Comparison of ENCODE assay signal across 10 mouse cellular contexts in genomic region chr13:107218351-107218750, GRCm38 (mm10).
DNase-seq lines count a peak whose midpoint lies in the region; ATAC-seq lines count a peak whose summit lies in the region.
"Had no signal": no experiment of that assay in that cellular context is flagged by ENCODE, and none has a peak within 500 bp of the region (broad histone marks: within the 10 kb centered on the region; RNA-seq: fewer than 3 reads in every experiment).

No protein-coding gene starts in this region.

- H3K36me3 ChIP-seq in kidney, embryonic 14.5 days (ENCODE audit: control insufficient read depth, insufficient read depth, low read length), result no peaks in the 10 kb centered on the region
- H3K36me3 ChIP-seq: G1E had no signal

- no peaks in the 10 kb centered on the region for H3K9me3 ChIP-seq in kidney, embryonic 14.5 days (ENCODE audit: control insufficient read depth, low read length)
- H3K9me3 ChIP-seq: G1E had no signal

- intact Hi-C loops in left cerebral cortex, postnatal 14 days (cut with DNase I), result no loop called here

- no peak overlapping the region for H3K4me3 ChIP-seq in kidney, embryonic 14.5 days (ENCODE audit: low read length)

- peak; percentile 68 for DNase-seq in cerebellum, adult 11-12 months
- peak; percentile 42 to 61 for DNase-seq in cerebellum, postnatal 10 days
- DNase-seq in frontal cortex, postnatal 25 days (ENCODE audit: low spot score in 2 of 2), result peak; percentile 16 to 35
- DNase-seq in left cerebral cortex, postnatal 14 days (ENCODE audit: low spot score in 2 of 2), result peak; percentile 76 to 79
- no peak for DNase-seq in adrenal gland, postnatal 4 days (ENCODE audit: low spot score in 2 of 2)
- no peak for DNase-seq in spleen, adult 12 weeks (ENCODE audit: low spot score)
- DNase-seq in gastrocnemius, postnatal 10 days, result no peak

- H3K9ac ChIP-seq in kidney, embryonic 14.5 days (ENCODE audit: low read depth, low read length), result no peak overlapping the region

- H3K4me1 ChIP-seq in kidney, embryonic 14.5 days (ENCODE audit: control insufficient read depth, insufficient read depth, low read length), result no peaks in the 10 kb centered on the region

- H3K27ac ChIP-seq in kidney, embryonic 14.5 days (ENCODE audit: low read depth, low read length), result no peak overlapping the region

- no peaks in the 10 kb centered on the region for H3K27me3 ChIP-seq in kidney, embryonic 14.5 days (ENCODE audit: control insufficient read depth, insufficient read depth, low read length)

- H3K4me2 ChIP-seq in kidney, embryonic 14.5 days (replicated peaks; ENCODE audit: low read depth, low read length), result no peak overlapping the region

- 89% methylated on average over 8 of the region's 8 CpGs for WGBS in kidney, embryonic 14.5 days

- no peak for ATAC-seq in kidney, embryonic 14.5 days (ENCODE audit: low FRiP score, low TSS enrichment)
- ATAC-seq: lung, postnatal 0 days had no signal

Comparison
In these comparisons a context has a peak if more than half of its experiments do, and no peak if none do; other contexts are left out.
1. DNase-seq: peak in cerebellum, adult 11-12 months (single experiment), cerebellum, postnatal 10 days (2 of 2), frontal cortex, postnatal 25 days (2 of 2) and left cerebral cortex, postnatal 14 days (2 of 2); none in adrenal gland, postnatal 4 days (0 of 2), spleen, adult 12 weeks (single experiment) and gastrocnemius, postnatal 10 days (single experiment).